Mouse (Mus musculus) T-helper 2 cell (primary cell): ENCODE measurements around the gene Lcp1.

Source experiments
- in situ Hi-C: fragments of 300-600 bp; cut with MboI, MseI; formaldehyde crosslinking; loops from one replicate; pipeline ENCODE4 v1.15.1; 2025; ENCODE audit warnings: high pct_unique_total_duplicates

Gene Lcp1

GRCm38 (mm10) chr14:75176425-75177045 is 45.6 kb downstream of the Lcp1 start:
- in situ Hi-C loops = loop anchor here (10.0 kb wide), 1 partner anchor 122 kb away; no protein-coding TSS in a partner anchor

- in situ Hi-C loops = loop anchor here (10.0 kb wide), 1 partner anchor 123 kb away; no protein-coding TSS in a partner anchor
Measured at GRCm38 (mm10) chr14:75177400-75177799, 46.5 kb downstream of the Lcp1 start.

GRCm38 (mm10) chr14:75178384-75178793 is 47.5 kb downstream of the Lcp1 start:
- in situ Hi-C loops = loop anchor here (10.0 kb wide), 1 partner anchor 124 kb away; no protein-coding TSS in a partner anchor

GRCm38 (mm10) chr14:75178801-75179211 is 47.9 kb downstream of the Lcp1 start:
- in situ Hi-C loops = loop anchor here (10.0 kb wide), 1 partner anchor 124 kb away; no protein-coding TSS in a partner anchor

- in situ Hi-C loops = loop anchor here (10.0 kb wide), 1 partner anchor 125 kb away; no protein-coding TSS in a partner anchor
Measured at GRCm38 (mm10) chr14:75179255-75179963, 48.5 kb downstream of the Lcp1 start.

GRCm38 (mm10) chr14:75180551-75180978 is 49.7 kb downstream of the Lcp1 start:
- in situ Hi-C loops = no loop called here

- in situ Hi-C loops = no loop called here
Measured at GRCm38 (mm10) chr14:75181062-75181935, 50.4 kb downstream of the Lcp1 start.

- in situ Hi-C loops = no loop called here
Measured at GRCm38 (mm10) chr14:75182378-75182777, 51.5 kb downstream of the Lcp1 start.

GRCm38 (mm10) chr14:75182831-75183230 is 51.9 kb downstream of the Lcp1 start:
- in situ Hi-C loops = no loop called here

GRCm38 (mm10) chr14:75184069-75184790 is 53.3 kb downstream of the Lcp1 start:
- in situ Hi-C loops = no loop called here

GRCm38 (mm10) chr14:75185796-75186594 is 55.1 kb downstream of the Lcp1 start:
- in situ Hi-C loops = no loop called here

- in situ Hi-C loops = no loop called here
Measured at GRCm38 (mm10) chr14:75186858-75187415, 56.0 kb downstream of the Lcp1 start.

- in situ Hi-C loops = no loop called here
Measured at GRCm38 (mm10) chr14:75188521-75188920, 57.6 kb downstream of the Lcp1 start.

GRCm38 (mm10) chr14:75189031-75189430 is 58.1 kb downstream of the Lcp1 start:
- in situ Hi-C loops = no loop called here

GRCm38 (mm10) chr14:75190683-75191082 is 59.8 kb downstream of the Lcp1 start:
- in situ Hi-C loops = no loop called here

- in situ Hi-C loops = no loop called here
Measured at GRCm38 (mm10) chr14:75192427-75192826, 61.5 kb downstream of the Lcp1 start.

- in situ Hi-C loops = no loop called here
Measured at GRCm38 (mm10) chr14:75192858-75193257, 62.0 kb downstream of the Lcp1 start.

- in situ Hi-C loops = loop anchor here (5.0 kb wide), 1 partner anchor 133 kb away; no protein-coding TSS in a partner anchor
Measured at GRCm38 (mm10) chr14:75195530-75195929, 64.6 kb downstream of the Lcp1 start.

- in situ Hi-C loops = loop anchor here (5.0 kb wide), 1 partner anchor 135 kb away; no protein-coding TSS in a partner anchor
Measured at GRCm38 (mm10) chr14:75197027-75197426, 66.1 kb downstream of the Lcp1 start.

GRCm38 (mm10) chr14:75197660-75198059 is 66.8 kb downstream of the Lcp1 start:
- in situ Hi-C loops = loop anchor here (5.0 kb wide), 1 partner anchor 135 kb away; no protein-coding TSS in a partner anchor
